9 mouse cellular contexts compared by ENCODE assay signal in genomic region chr2:129502641-129503040, GRCm38 (mm10). TPM values are rescaled to one million over a fixed set of nuclear protein-coding genes. Genes with fewer than 3 reads are reported as not detected.
DNase-seq lines count a peak whose midpoint lies in the region; TF ChIP-seq lines count a peak whose summit lies in the region.
"Had no signal": no experiment of that assay in that cellular context is flagged by ENCODE, and none has a peak within 500 bp of the region (broad histone marks: within the 10 kb centered on the region; RNA-seq: fewer than 3 reads in every experiment).

No protein-coding gene starts in this region.

- H3K27me3 ChIP-seq in heart, adult 2 months (ENCODE audit: control insufficient read depth, insufficient read depth, low read length) = no peaks in the 10 kb centered on the region

- H3K27ac ChIP-seq in heart, adult 2 months = no peak overlapping the region

- no peaks in the 10 kb centered on the region for H3K4me1 ChIP-seq in heart, adult 2 months (ENCODE audit: control insufficient read depth, insufficient read depth, low read length)
- no peaks in the 10 kb centered on the region for H3K4me1 ChIP-seq in lung, adult 2 months (ENCODE audit: control insufficient read depth, insufficient read depth, low read length)

- no peak for TF ChIP-seq POLR2A in heart, adult 2 months (IDR thresholded peaks at IDR 0.05; ENCODE audit: insufficient read depth, low read depth, low read length)
- no peak for TF ChIP-seq POLR2A in brain, embryonic 14.5 days (IDR thresholded peaks at IDR 0.05; ENCODE audit: borderline replicate concordance, extremely low read depth, insufficient read depth, insufficient read length, poor library complexity, severe bottlenecking)
- no peak for TF ChIP-seq POLR2A in lung, adult 2 months (IDR thresholded peaks at IDR 0.05; ENCODE audit: borderline replicate concordance, extremely low read depth, low read depth, low read length)

- no peaks in the 10 kb centered on the region for H3K79me2 ChIP-seq in heart, adult 2 months (replicated peaks; ENCODE audit: control insufficient read depth, insufficient read depth, low read length)

- intact Hi-C loops in heart, adult 2 months (cut with DNase I) = loop anchor here (1.0 to 5.0 kb wide), 4 partner anchors 36 to 370 kb away; partner anchors contain the start of gene Sirpa

- WGBS in heart, adult 2 months = 19% methylated on average over 6 of the region's 6 CpGs
- WGBS in lung, adult 2 months = 18% methylated on average over 6 of the region's 6 CpGs

- no peak overlapping the region for H3K9ac ChIP-seq in heart, adult 2 months (ENCODE audit: low read depth, low read length)

- no peaks in the 10 kb centered on the region for H3K36me3 ChIP-seq in heart, adult 2 months (ENCODE audit: control insufficient read depth, insufficient read depth, low read length)

- TF ChIP-seq CTCF in heart, adult 2 months (IDR thresholded peaks at IDR 0.05) = peak; percentile 79
- TF ChIP-seq CTCF in brain, embryonic 14.5 days (IDR thresholded peaks at IDR 0.05; ENCODE audit: borderline replicate concordance, extremely low read depth, insufficient read depth, insufficient read length) = peak; percentile 72; the same call in 1 of the 2 replicates
- peak; percentile 19; the same call in 1 of the 2 replicates for TF ChIP-seq CTCF in lung, adult 2 months (IDR thresholded peaks at IDR 0.05; ENCODE audit: insufficient read depth, low read length)

- no peak overlapping the region for H3K4me3 ChIP-seq in heart, adult 2 months
- no peak overlapping the region for H3K4me3 ChIP-seq in lung, adult 2 months (replicated peaks; ENCODE audit: extremely low read depth, low read depth, low read length)

- TF ChIP-seq EP300 in heart, adult 2 months (IDR thresholded peaks at IDR 0.05; ENCODE audit: insufficient read depth, low read depth, low read length) = peak; percentile 64; the same call in 1 of the 2 replicates

- DNase-seq in heart, adult 2 months = peak; percentile 50 to 74
- DNase-seq in heart, adult 11 months = no peak
- DNase-seq in A20 (ENCODE audit: low read depth, low spot score) = peak; percentile 45
- DNase-seq in brain, embryonic 14.5 days (ENCODE audit: low read depth) = peak; percentile 83
- DNase-seq in fibroblast of lung, adult 2 months (ENCODE audit: low read depth) = peak; percentile 32
- DNase-seq in kidney, postnatal 36 days = peak; percentile 56 to 86
- peak; percentile 31 for DNase-seq in lung, adult 2 months
- peak; percentile 77 for DNase-seq in right cerebral cortex, postnatal 4 days

RNA-seq across cellular contexts. Expression of gene F830045P16Rik, which starts 33.8 kb away (rescaled TPM):
- total RNA-seq in heart, adult 2 months (2021) = under 1 TPM in 1 of 2 experiments, not detected in 1; 0.23 TPM
- polyA plus RNA-seq in heart, adult 2 months (2012; rRNA removed) = 0.20 TPM in 1 of 2 replicates, not detected in the other
- polyA plus RNA-seq in brain, embryonic 14.5 days (2012; rRNA removed) = not detected in 2 replicates
- not detected in 2 replicates for polyA plus RNA-seq in lung, adult 2 months (2012; rRNA removed)
- polyA plus RNA-seq: heart, embryonic 16.5 days had no signal

Comparison
In these comparisons a context has a peak if more than half of its experiments do, and no peak if none do; other contexts are left out.
1. CTCF ChIP-seq: peak in every context shown above with its lines; median percentile 79 in heart, adult 2 months; 72 in brain, embryonic 14.5 days; 19 in lung, adult 2 months.